Mouse (Mus musculus) lung, adult 2 months (tissue): ENCODE data around the gene Gbp6.
"Not testable (repeated sequence)": the region's sequence is repeated elsewhere in the genome, so short reads cannot be mapped to it uniquely, and the experiment has no call there.

ENCODE experiments used
- CTCF ChIP-seq: fragments of 200-500 bp; IDR thresholded peaks from 2 replicates; pipeline ENCODE4 v1.5.1; 2011; ENCODE audit warnings: mild to moderate bottlenecking, low read length, control low read depth; ENCODE audit not compliant: insufficient read depth
- POLR2A ChIP-seq: fragments of 200-500 bp; IDR thresholded peaks from 2 replicates; pipeline ENCODE4 v1.6.1; 2011; ENCODE audit warnings: low read depth, mild to moderate bottlenecking, control low read depth, low read length, borderline replicate concordance; ENCODE audit errors: extremely low read depth

DNA sequence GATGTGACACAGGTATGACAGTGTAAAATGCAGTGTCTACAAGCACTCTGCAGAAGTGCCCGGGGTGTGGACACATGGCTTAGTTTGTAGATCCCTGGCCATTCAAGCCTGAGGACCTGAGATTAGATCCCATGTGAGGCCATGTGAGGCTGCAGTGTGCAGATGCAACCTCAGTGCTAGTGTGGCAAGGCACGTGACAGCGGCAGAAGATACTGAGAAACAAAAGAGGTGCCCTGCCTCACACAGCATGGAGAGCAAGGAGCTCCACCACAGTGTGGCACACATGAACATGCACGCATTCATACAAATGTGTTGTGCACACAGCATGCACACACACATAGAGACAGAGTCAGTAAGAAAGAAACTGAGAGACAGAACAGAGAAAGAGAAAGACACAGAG, 12.2 kb upstream of the Gbp6 start:
- TF ChIP-seq CTCF, POLR2A: not testable (repeated sequence)
